Mouse (Mus musculus): ENCODE data around the gene Neurod2. TPM values are rescaled to one million over a fixed set of nuclear protein-coding genes. Genes with fewer than 3 reads are reported as not detected.

The Neurod2 gene
- polyA plus RNA-seq, 1 experiment from 2014 or later = 64.1 TPM

- H3K4me1 ChIP-seq (ENCODE audit: control insufficient read depth, insufficient read depth, low read length) = peaks cover 16% of the 10 kb centered on the region
- ATAC-seq = 0 out of 2 replicates have a peak, but pooled peaks have one; percentile 3
- 9% methylated on average over 13 of the region's 13 CpGs for WGBS
Measured at GRCm38 (mm10) chr11:98357396-98358160, 28.1 kb upstream of the Neurod2 start.

GRCm38 (mm10) chr11:98356625-98357394, 27.4 kb upstream of the Neurod2 start:
- H3K4me2 ChIP-seq (ENCODE audit: low read length) = no peak overlapping the region
- DNase-seq (ENCODE audit: low spot score) = no peak
- peaks cover 5% of the 10 kb centered on the region; the same call in 1 of the 2 replicates for H3K27me3 ChIP-seq (replicated peaks; ENCODE audit: control insufficient read depth, insufficient read depth, low read length)
- H3K4me1 ChIP-seq (ENCODE audit: control insufficient read depth, insufficient read depth, low read length) = peaks cover 16% of the 10 kb centered on the region
- H3K27ac ChIP-seq (ENCODE audit: low read depth, low read length) = no peak overlapping the region
- no peaks in the 10 kb centered on the region for H3K36me3 ChIP-seq (ENCODE audit: control insufficient read depth, insufficient read depth, low read length)
- WGBS = 80% methylated on average over 7 of the region's 7 CpGs
- ATAC-seq = no peak
- no peak overlapping the region for H3K4me3 ChIP-seq (ENCODE audit: low read depth, low read length)
- H3K9me3 ChIP-seq (replicated peaks; ENCODE audit: control insufficient read depth, low read length) = no peaks in the 10 kb centered on the region
- H3K9ac ChIP-seq (ENCODE audit: low read length) = no peak overlapping the region

More at GRCm38 (mm10) chr11:98357396-98358160, 28.1 kb upstream of the Neurod2 start:
- H3K27me3 ChIP-seq (replicated peaks; ENCODE audit: control insufficient read depth, insufficient read depth, low read length) = no peaks in the 10 kb centered on the region
- peak overlapping the region; percentile 75 for H3K9ac ChIP-seq (ENCODE audit: low read length)
- no peak for DNase-seq (ENCODE audit: low spot score)
- peak overlapping the region; percentile 91 for H3K4me2 ChIP-seq (ENCODE audit: low read length)
- H3K27ac ChIP-seq (ENCODE audit: low read depth, low read length) = peak overlapping the region; percentile 66; the same call in 1 of the 2 replicates
- H3K9me3 ChIP-seq (replicated peaks; ENCODE audit: control insufficient read depth, low read length) = no peaks in the 10 kb centered on the region
- no peaks in the 10 kb centered on the region for H3K36me3 ChIP-seq (ENCODE audit: control insufficient read depth, insufficient read depth, low read length)
- peak overlapping the region; percentile 68 for H3K4me3 ChIP-seq (ENCODE audit: low read depth, low read length)

GRCm38 (mm10) chr11:98355732-98356299, 26.4 kb upstream of the Neurod2 start:
- WGBS = 11% methylated on average over 6 of the region's 6 CpGs
- H3K4me1 ChIP-seq (ENCODE audit: control insufficient read depth, insufficient read depth, low read length) = peaks cover 12% of the 10 kb centered on the region
- peak; percentile 30; the same call in 1 of the 2 replicates for ATAC-seq
- H3K9ac ChIP-seq (ENCODE audit: low read length) = no peak overlapping the region
- H3K36me3 ChIP-seq (ENCODE audit: control insufficient read depth, insufficient read depth, low read length) = no peaks in the 10 kb centered on the region
- H3K27me3 ChIP-seq (replicated peaks; ENCODE audit: control insufficient read depth, insufficient read depth, low read length) = peaks cover 11% of the 10 kb centered on the region; the same call in 1 of the 2 replicates
- H3K9me3 ChIP-seq (replicated peaks; ENCODE audit: control insufficient read depth, low read length) = no peaks in the 10 kb centered on the region
- H3K27ac ChIP-seq (ENCODE audit: low read depth, low read length) = no peak overlapping the region
- H3K4me3 ChIP-seq (ENCODE audit: low read depth, low read length) = no peak overlapping the region
- peak; percentile 89 for DNase-seq (ENCODE audit: low spot score)
- H3K4me2 ChIP-seq (ENCODE audit: low read length) = no peak overlapping the region

GRCm38 (mm10) chr11:98354445-98354844, 25.0 kb upstream of the Neurod2 start:
- no peak overlapping the region for H3K27ac ChIP-seq (ENCODE audit: low read depth, low read length)
- H3K9ac ChIP-seq (ENCODE audit: low read length) = no peak overlapping the region
- ATAC-seq (no peak), DNase-seq (ENCODE audit: low spot score) (no peak)
- H3K36me3 ChIP-seq (ENCODE audit: control insufficient read depth, insufficient read depth, low read length) = no peaks in the 10 kb centered on the region
- WGBS = 64% methylated on average over 14 of the region's 14 CpGs
- no peaks in the 10 kb centered on the region for H3K9me3 ChIP-seq (replicated peaks; ENCODE audit: control insufficient read depth, low read length)
- H3K27me3 ChIP-seq (replicated peaks; ENCODE audit: control insufficient read depth, insufficient read depth, low read length) = peaks cover 25% of the 10 kb centered on the region
- no peak overlapping the region for H3K4me2 ChIP-seq (ENCODE audit: low read length)
- H3K4me1 ChIP-seq (ENCODE audit: control insufficient read depth, insufficient read depth, low read length) = peaks cover 10% of the 10 kb centered on the region
- no peak overlapping the region for H3K4me3 ChIP-seq (ENCODE audit: low read depth, low read length)

- peaks cover 32% of the 10 kb centered on the region for H3K27me3 ChIP-seq (replicated peaks; ENCODE audit: control insufficient read depth, insufficient read depth, low read length)
Measured at GRCm38 (mm10) chr11:98353651-98354211, 24.3 kb upstream of the Neurod2 start.

GRCm38 (mm10) chr11:98352272-98352990, 23.0 kb upstream of the Neurod2 start:
- DNase-seq (ENCODE audit: low spot score) (no peak), ATAC-seq (no peak)
- Histone ChIP-seq H3K4me3 (ENCODE audit: low read depth, low read length) (no peak overlapping the region), H3K4me1 (ENCODE audit: control insufficient read depth, insufficient read depth, low read length) (peaks cover 5% of the 10 kb centered on the region), H3K27ac (ENCODE audit: low read depth, low read length) (no peak overlapping the region), H3K27me3 (replicated peaks; ENCODE audit: control insufficient read depth, insufficient read depth, low read length) (peaks cover 44% of the 10 kb centered on the region), H3K36me3 (ENCODE audit: control insufficient read depth, insufficient read depth, low read length) (no peaks in the 10 kb centered on the region), H3K9ac (ENCODE audit: low read length) (no peak overlapping the region), H3K9me3 (replicated peaks; ENCODE audit: control insufficient read depth, low read length) (no peaks in the 10 kb centered on the region), H3K4me2 (ENCODE audit: low read length) (no peak overlapping the region)
- WGBS = 77% methylated on average over 18 of the region's 18 CpGs

More at GRCm38 (mm10) chr11:98353651-98354211, 24.3 kb upstream of the Neurod2 start:
- Histone ChIP-seq H3K27ac (ENCODE audit: low read depth, low read length) (no peak overlapping the region), H3K9ac (ENCODE audit: low read length) (no peak overlapping the region), H3K9me3 (replicated peaks; ENCODE audit: control insufficient read depth, low read length) (no peaks in the 10 kb centered on the region), H3K36me3 (ENCODE audit: control insufficient read depth, insufficient read depth, low read length) (no peaks in the 10 kb centered on the region), H3K4me1 (ENCODE audit: control insufficient read depth, insufficient read depth, low read length) (peaks cover 4% of the 10 kb centered on the region; the same call in 1 of the 2 replicates), H3K4me3 (ENCODE audit: low read depth, low read length) (no peak overlapping the region), H3K4me2 (ENCODE audit: low read length) (no peak overlapping the region)
- ATAC-seq (no peak), DNase-seq (ENCODE audit: low spot score) (no peak)
- WGBS = 28% methylated on average over 8 of the region's 8 CpGs

- ATAC-seq = no peak
- peak overlapping the region; percentile 65 for H3K9ac ChIP-seq (ENCODE audit: low read length)
- WGBS = 2% methylated on average over 9 of the region's 9 CpGs
- peak overlapping the region; percentile 95 for H3K4me2 ChIP-seq (ENCODE audit: low read length)
- H3K36me3 ChIP-seq (ENCODE audit: control insufficient read depth, insufficient read depth, low read length) = no peaks in the 10 kb centered on the region
- peak overlapping the region; percentile 47 for H3K4me3 ChIP-seq (ENCODE audit: low read depth, low read length)
- H3K9me3 ChIP-seq (replicated peaks; ENCODE audit: control insufficient read depth, low read length) = no peaks in the 10 kb centered on the region
- peaks cover 66% of the 10 kb centered on the region for H3K27me3 ChIP-seq (replicated peaks; ENCODE audit: control insufficient read depth, insufficient read depth, low read length)
- no peak overlapping the region for H3K27ac ChIP-seq (ENCODE audit: low read depth, low read length)
- no peak for DNase-seq (ENCODE audit: low spot score)
- H3K4me1 ChIP-seq (ENCODE audit: control insufficient read depth, insufficient read depth, low read length) = peaks cover 5% of the 10 kb centered on the region
Measured at GRCm38 (mm10) chr11:98349308-98349707, 19.9 kb upstream of the Neurod2 start.

Data from forebrain, embryonic 14.5 days (tissue).